Mouse (Mus musculus): ENCODE measurements at regions not wholly inside any gene's neighbourhood (a gene's known extent, or its start where the extent isn't known, plus 50 kb on each side); places are given as distances from the start of the nearest gene placed in this dataset.

DNA sequence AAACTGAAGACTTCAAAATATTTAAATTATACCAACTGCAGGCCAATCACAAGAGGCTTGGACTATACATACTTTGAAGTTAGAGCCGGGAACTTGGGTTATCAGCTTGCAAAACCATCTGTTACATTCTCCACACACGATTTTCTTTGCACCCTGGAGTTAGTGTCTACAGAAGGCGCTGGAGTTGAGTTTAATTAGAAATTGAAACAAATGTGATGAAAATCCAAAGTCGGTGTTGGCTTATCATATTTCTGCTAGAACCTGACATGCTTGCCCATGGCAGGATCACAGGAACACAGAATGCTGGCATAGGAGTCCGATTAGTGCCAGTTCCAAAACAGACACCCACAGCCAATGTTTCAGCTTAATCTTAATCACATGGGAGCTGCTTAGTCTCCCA lies 239.8 kb upstream of the Gm5148 start:
- TF ChIP-seq E2F4 (IDR thresholded peaks at IDR 0.05; ENCODE audit: insufficient read depth), result no peak
- no peak for TF ChIP-seq POLR2A (IDR thresholded peaks at IDR 0.05; ENCODE audit: insufficient read length, low read depth)
- no peak for TF ChIP-seq USF1 (IDR thresholded peaks at IDR 0.05; ENCODE audit: low read depth)
- TF ChIP-seq MYOG (IDR thresholded peaks at IDR 0.05; ENCODE audit: control insufficient read depth in 1 of 3, insufficient read depth in 1 of 3, insufficient read length in 2 of 3, low read depth in 2 of 3), result no peak
- TF ChIP-seq TCF12 (IDR thresholded peaks at IDR 0.05; ENCODE audit: insufficient read depth, poor library complexity, severe bottlenecking), result no peak

Measured in myocyte (in vitro differentiated cells).